Mouse (Mus musculus) forebrain, embryonic 15.5 days (tissue): ENCODE measurements around the gene Cacna2d4. TPM values are rescaled to one million over a fixed set of nuclear protein-coding genes. Genes with fewer than 3 reads are reported as not detected.

Source experiments
- ATAC-seq: fragments of 200-750 bp; cut with Nextera tagmentation; replicated peaks from 2 replicates; pipeline ENCODE4 v1.8.0; 2017; ENCODE audit warnings: mild to moderate bottlenecking, moderate TSS enrichment, moderate library complexity
- H3K27ac ChIP-seq: fragments of 300-500 bp; sonication (generic); replicated peaks from 2 replicates; pipeline ENCODE4 v1.5.1; 2015; ENCODE audit warnings: mild to moderate bottlenecking, inconsistent platforms
- H3K27me3 ChIP-seq: fragments of 300-500 bp; sonication (generic); 2 replicates; pipeline ENCODE4 v1.6.1; 2015; ENCODE audit warnings: inconsistent platforms
- H3K36me3 ChIP-seq: fragments of 300-500 bp; sonication (generic); 2 replicates; pipeline ENCODE4 v1.6.1; 2015; ENCODE audit warnings: mild to moderate bottlenecking, inconsistent platforms
- H3K4me1 ChIP-seq: fragments of 300-500 bp; sonication (generic); 2 replicates; pipeline ENCODE4 v1.6.1; 2015; ENCODE audit warnings: inconsistent platforms
- H3K4me2 ChIP-seq: fragments of 300-500 bp; sonication (generic); replicated peaks from 2 replicates; pipeline ENCODE4 v1.6.1; 2015; ENCODE audit warnings: mild to moderate bottlenecking, inconsistent platforms
- H3K4me3 ChIP-seq: fragments of 300-500 bp; sonication (generic); 2 replicates; pipeline ENCODE4 v1.5.1; 2015; ENCODE audit warnings: mild to moderate bottlenecking, inconsistent platforms
- H3K9ac ChIP-seq: fragments of 300-500 bp; sonication (generic); replicated peaks from 2 replicates; pipeline ENCODE4 v1.6.1; 2015; ENCODE audit warnings: mild to moderate bottlenecking, inconsistent platforms
- H3K9me3 ChIP-seq: fragments of 300-500 bp; sonication (generic); 2 replicates; pipeline ENCODE4 v1.6.1; 2016; ENCODE audit warnings: inconsistent platforms
- WGBS: fragments of 180-500 bp; shearing (Covaris S2); methylation state at CpG from one replicate; pipeline ENCODE4 v1.1.7; 2015; ENCODE audit warnings: mixed read lengths; 5-methylcytosine and 5-hydroxymethylcytosine counted together
- polyA plus RNA-seq: library from polyadenylated mRNA; unstranded; fragments of >200 nt; fragmentation: Nextera tagmentation; extraction: Ambion mirVana; gene quantifications from 2 replicates; pipeline ENCODE4 v1.2.1, GENCODE M21; 2015

Gene Cacna2d4
- polyA plus RNA-seq, 1 experiment from 2014 or later = 0.11 TPM

DNA sequence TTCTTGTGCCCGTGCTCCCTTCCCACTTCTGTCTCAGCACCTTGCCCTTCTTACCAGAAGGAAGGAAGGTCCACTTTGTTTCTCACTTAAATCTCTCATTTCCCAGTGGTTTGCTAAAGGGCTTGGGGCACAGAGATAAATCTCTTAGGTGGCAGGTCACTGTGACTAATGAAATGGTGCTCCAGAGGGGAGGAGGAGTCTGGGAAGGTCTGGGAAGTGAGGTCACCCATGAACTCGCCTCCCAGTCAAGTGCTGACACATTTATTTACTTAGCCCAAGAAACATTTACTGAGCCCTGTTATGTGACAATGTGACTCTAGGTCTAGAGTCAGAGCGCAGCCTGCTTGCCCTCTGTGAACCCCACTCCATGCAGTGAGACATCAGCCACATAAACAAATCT lies 96.9 kb downstream of the Cacna2d4 start:
- ATAC-seq = no peak
- Histone ChIP-seq H3K27ac (no peak overlapping the region), H3K4me2 (no peak overlapping the region), H3K4me3 (no peak overlapping the region), H3K9ac (no peak overlapping the region), H3K36me3 (no peaks in the 10 kb centered on the region), H3K27me3 (peaks cover 14% of the 10 kb centered on the region; the same call in 1 of the 2 replicates), H3K9me3 (no peaks in the 10 kb centered on the region), H3K4me1 (peaks cover 30% of the 10 kb centered on the region)
- WGBS = 34% methylated on average over 3 of the region's 3 CpGs

DNA sequence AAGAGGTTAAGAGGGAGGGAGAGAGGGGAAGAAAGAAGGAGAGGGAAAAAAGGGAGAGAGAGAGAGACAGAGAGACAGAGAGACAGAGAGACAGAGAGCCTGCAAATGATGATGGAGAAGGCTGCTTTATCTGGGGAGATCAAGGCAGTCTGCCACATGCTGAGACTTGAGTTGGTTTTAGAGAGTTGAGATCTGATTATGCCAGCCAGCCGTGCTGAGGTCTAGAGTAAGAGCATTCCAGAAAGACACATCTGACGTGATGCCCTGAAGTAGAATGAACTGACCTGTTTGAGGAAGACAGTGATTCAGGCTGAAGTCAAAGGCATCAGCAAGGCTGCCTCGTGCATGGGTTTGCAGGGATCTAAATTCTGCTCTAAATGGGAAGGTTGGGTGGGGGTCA lies 97.5 kb downstream of the Cacna2d4 start:
- WGBS = 52% methylated on average over 3 of the region's 3 CpGs

DNA sequence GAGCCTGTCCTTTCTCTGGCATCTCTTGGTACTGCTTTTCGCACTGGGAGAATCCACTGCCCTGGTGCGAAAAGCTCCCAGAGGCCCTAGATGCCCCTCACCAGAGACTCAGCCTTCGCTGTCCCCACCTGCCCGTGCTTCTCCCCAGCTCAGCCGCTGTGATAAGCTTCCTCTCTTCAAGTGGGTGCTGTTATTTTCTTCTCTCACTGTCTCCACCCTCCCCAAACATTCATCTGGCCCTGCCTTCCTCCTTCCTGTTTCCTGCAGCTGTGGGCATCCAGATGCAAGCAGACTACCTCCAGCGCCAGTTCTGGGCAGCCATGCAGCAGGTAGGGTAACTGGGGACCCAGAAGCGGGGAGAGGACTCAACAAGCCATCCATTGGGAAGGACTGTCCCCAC lies 99.8 kb downstream of the Cacna2d4 start:
- Histone ChIP-seq H3K27ac (no peak overlapping the region), H3K27me3 (peaks cover 9% of the 10 kb centered on the region; the same call in 1 of the 2 replicates), H3K4me2 (no peak overlapping the region), H3K36me3 (no peaks in the 10 kb centered on the region), H3K9ac (no peak overlapping the region), H3K4me1 (peaks cover 1% of the 10 kb centered on the region; the same call in 1 of the 2 replicates), H3K4me3 (no peak overlapping the region), H3K9me3 (no peaks in the 10 kb centered on the region)
- WGBS = 83% methylated on average over 7 of the region's 7 CpGs
- ATAC-seq = no peak

More for the DNA sequence above, 97.5 kb downstream of the Cacna2d4 start:
- ATAC-seq = no peak
- no peaks in the 10 kb centered on the region for H3K9me3 ChIP-seq
- no peak overlapping the region for H3K4me2 ChIP-seq
- no peaks in the 10 kb centered on the region for H3K36me3 ChIP-seq
- peaks cover 14% of the 10 kb centered on the region; the same call in 1 of the 2 replicates for H3K27me3 ChIP-seq
- H3K27ac ChIP-seq = no peak overlapping the region
- H3K4me1 ChIP-seq = peaks cover 24% of the 10 kb centered on the region
- H3K9ac ChIP-seq = no peak overlapping the region
- H3K4me3 ChIP-seq = no peak overlapping the region

DNA sequence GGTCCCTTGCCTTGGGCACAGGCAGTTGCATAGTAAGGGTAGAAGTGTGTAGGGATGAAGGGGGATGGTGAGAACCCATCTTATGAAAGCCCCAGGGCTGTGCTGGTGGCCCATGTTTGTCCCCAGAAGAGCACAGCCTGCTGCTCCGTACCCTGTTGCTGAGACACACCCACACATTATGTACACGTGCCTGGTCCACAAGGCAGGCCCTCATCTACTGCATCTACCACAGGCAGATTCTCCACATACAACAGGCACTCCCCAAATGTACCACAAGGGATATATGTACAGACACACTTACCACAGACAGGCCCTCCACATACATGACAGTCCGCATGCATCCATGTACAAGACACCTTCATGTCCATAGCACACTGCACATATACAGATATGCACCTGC lies 101.0 kb downstream of the Cacna2d4 start:
- no peak overlapping the region for H3K4me2 ChIP-seq
- no peaks in the 10 kb centered on the region for H3K36me3 ChIP-seq
- no peaks in the 10 kb centered on the region for H3K4me1 ChIP-seq
- no peak overlapping the region for H3K27ac ChIP-seq
- no peaks in the 10 kb centered on the region for H3K27me3 ChIP-seq
- no peak overlapping the region for H3K9ac ChIP-seq
- ATAC-seq = no peak
- 74% methylated on average over 3 of the region's 3 CpGs for WGBS
- H3K4me3 ChIP-seq = no peak overlapping the region
- no peaks in the 10 kb centered on the region for H3K9me3 ChIP-seq

DNA sequence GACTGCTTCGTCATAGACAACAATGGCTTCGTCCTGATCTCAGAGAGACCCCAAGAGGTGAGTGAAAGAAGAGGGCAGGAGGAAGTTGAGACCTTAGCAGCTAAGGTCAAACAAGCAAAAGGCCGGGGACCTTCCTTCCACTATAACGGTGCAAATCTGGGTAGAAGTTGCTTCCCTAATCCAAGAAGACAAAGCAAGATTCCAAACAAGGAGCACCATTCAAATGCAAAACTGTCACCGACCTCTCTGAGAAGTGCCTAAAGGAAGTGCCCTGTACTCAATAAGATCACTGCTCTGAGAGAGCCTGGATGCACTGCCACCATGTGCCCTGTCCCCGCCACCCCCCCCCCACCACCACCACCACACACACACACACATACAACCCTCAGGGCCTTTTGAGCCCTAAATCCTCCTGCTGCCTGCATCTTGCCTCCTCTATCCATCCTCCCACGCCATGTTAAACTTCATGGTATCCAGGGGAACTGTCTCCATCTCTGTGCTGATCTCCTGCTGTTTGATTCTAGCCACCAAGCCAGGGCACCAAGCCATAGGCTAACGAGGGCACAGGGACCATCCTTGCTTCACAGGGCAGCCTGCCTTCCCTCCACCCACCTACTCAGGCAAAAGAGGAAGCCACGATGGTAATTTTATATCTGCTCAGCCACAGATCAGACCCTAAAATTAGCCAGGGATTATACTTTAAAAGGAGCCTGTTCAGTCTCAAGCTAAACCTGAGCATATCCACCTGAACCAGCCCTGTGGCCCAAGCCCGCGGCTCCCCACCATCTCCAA lies 102.0 kb downstream of the Cacna2d4 start:
- Histone ChIP-seq H3K4me3 (no peak overlapping the region), H3K9me3 (no peaks in the 10 kb centered on the region), H3K27me3 (no peaks in the 10 kb centered on the region), H3K9ac (no peak overlapping the region), H3K4me2 (no peak overlapping the region), H3K4me1 (no peaks in the 10 kb centered on the region), H3K36me3 (no peaks in the 10 kb centered on the region), H3K27ac (no peak overlapping the region)
- WGBS = 29% methylated on average over 10 of the region's 11 CpGs
- no peak for ATAC-seq

DNA sequence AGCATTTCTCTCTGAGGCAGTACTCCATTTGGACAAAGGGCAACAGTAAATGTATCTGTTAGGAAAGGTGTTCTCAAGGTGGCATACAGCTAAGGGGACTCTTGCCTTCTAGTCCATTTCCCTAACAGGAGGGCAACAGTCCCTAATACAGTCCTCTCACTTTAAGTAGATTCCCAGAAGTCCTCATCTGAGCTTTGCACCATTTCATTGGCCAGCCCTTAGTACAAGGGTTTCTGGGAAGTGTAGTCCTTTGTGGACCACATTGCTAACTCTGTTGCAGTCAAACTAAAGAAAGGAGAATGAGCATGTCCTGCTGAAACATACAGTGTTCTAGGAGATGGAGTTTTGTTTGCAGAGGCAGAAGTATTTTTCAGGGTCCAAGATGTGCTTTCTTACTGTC lies 105.1 kb downstream of the Cacna2d4 start:
- Histone ChIP-seq H3K9me3 (no peaks in the 10 kb centered on the region), H3K9ac (no peak overlapping the region), H3K4me3 (no peak overlapping the region), H3K36me3 (no peaks in the 10 kb centered on the region), H3K4me1 (no peaks in the 10 kb centered on the region), H3K27ac (no peak overlapping the region), H3K4me2 (no peak overlapping the region), H3K27me3 (no peaks in the 10 kb centered on the region)
- ATAC-seq = peak; percentile 95

DNA sequence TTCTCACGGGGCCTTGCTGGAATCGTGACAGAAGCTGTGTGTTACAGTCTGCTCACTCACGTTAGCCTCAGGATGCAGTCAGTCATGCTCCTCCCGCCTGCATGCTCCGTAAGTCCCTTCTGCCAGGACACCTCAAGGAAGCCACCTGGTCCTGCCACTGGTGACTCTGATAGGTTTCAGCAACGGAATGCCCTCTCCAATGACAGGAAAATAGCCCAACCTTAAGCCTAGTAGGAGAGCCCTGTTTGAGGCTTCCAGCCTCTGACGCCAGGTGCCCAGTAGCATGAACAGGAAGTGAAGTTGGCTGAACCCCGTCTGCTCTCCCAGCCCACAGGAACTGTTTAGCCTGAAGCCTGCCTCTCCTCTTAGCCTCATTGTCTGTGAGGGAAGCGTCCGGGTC lies 109.9 kb downstream of the Cacna2d4 start:
- no peak for ATAC-seq
- no peak overlapping the region for H3K4me3 ChIP-seq
- no peak overlapping the region for H3K4me2 ChIP-seq
- H3K9ac ChIP-seq = no peak overlapping the region
- no peak overlapping the region for H3K27ac ChIP-seq
- no peaks in the 10 kb centered on the region for H3K36me3 ChIP-seq
- no peaks in the 10 kb centered on the region for H3K9me3 ChIP-seq
- H3K4me1 ChIP-seq = no peaks in the 10 kb centered on the region
- no peaks in the 10 kb centered on the region for H3K27me3 ChIP-seq
- WGBS = 71% methylated on average over 10 of the region's 10 CpGs

DNA sequence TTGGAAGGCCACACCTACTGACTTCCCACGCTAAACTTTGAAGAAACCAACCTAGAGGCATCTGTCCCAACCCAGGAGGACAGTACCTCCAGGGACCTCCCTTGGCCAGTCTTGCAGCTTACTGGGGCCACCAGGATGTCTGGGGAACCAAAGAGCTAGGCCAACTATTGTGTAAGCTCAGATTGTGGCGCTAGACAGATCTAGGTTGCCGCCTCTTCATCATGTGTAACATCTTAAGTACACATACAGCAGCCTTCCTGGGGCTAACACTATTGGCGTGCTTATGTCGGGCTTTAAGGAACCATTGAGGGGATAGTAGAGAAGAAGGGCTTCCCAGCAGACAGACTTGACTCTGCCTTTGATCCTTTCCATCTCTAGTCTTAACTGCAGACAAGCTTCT lies 111.5 kb downstream of the Cacna2d4 start:
- Histone ChIP-seq H3K4me1 (no peaks in the 10 kb centered on the region), H3K4me3 (no peak overlapping the region), H3K9ac (no peak overlapping the region), H3K4me2 (no peak overlapping the region), H3K27ac (no peak overlapping the region), H3K36me3 (peaks cover 4% of the 10 kb centered on the region; the same call in 1 of the 2 replicates), H3K9me3 (no peaks in the 10 kb centered on the region), H3K27me3 (no peaks in the 10 kb centered on the region)
- 71% methylated on average over 5 of the region's 5 CpGs for WGBS
- ATAC-seq = 0 out of 2 replicates have a peak, but pooled peaks have one; percentile 26

DNA sequence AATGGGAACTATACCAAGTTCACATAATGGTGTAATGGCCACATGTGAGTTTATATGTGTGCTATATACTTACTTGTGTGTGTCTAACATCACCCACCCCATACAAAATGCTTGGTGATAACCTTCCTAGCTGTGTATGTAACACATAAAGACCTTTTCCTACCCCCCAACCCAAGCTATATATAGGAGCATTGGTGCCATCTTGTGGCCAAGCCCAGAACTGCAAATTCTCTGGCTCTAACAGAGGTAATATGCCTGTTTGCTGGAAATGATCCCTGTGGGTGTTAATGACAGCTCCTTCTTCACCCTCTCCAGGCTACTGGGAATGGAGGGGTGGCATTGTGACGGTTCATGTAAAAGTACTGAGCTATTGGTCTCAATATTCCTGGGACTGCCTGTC lies 111.9 kb downstream of the Cacna2d4 start:
- Histone ChIP-seq H3K27me3 (no peaks in the 10 kb centered on the region), H3K36me3 (peaks cover 6% of the 10 kb centered on the region; the same call in 1 of the 2 replicates), H3K4me2 (no peak overlapping the region), H3K4me3 (no peak overlapping the region), H3K9ac (no peak overlapping the region), H3K27ac (no peak overlapping the region), H3K9me3 (no peaks in the 10 kb centered on the region), H3K4me1 (no peaks in the 10 kb centered on the region)
- peak; percentile 53; the same call in 1 of the 2 replicates for ATAC-seq
- WGBS = 5% methylated on average over 1 of the region's 1 CpGs

DNA sequence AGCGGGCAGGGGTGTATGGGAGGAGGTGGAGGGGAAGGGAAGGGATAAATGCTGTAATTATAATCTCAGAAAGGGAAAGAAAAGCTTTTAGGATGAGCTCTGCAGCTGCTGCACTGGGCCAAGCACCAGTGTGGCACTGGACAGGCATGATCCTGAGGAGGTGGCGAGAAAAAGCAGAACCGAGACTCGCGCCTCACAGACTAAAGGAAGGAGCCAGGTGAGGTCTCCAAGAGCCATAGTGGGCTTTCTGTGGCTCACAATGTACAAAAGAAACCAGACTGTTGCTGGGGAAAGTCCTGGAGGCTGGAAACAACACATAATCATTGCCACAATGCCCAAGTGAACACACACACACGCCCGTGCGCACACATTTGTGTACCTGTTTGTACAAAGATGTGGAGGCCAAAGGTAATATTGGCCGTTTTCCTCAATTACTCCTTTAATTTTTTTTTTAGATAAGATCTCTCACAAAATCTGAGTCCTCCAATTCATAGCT lies 114.4 kb downstream of the Cacna2d4 start:
- Histone ChIP-seq H3K27ac (no peak overlapping the region), H3K9me3 (no peaks in the 10 kb centered on the region), H3K4me1 (no peaks in the 10 kb centered on the region), H3K9ac (no peak overlapping the region), H3K4me3 (no peak overlapping the region), H3K27me3 (no peaks in the 10 kb centered on the region), H3K4me2 (no peak overlapping the region), H3K36me3 (peaks cover 21% of the 10 kb centered on the region)
- no peak for ATAC-seq
- WGBS = 74% methylated on average over 9 of the region's 9 CpGs

DNA sequence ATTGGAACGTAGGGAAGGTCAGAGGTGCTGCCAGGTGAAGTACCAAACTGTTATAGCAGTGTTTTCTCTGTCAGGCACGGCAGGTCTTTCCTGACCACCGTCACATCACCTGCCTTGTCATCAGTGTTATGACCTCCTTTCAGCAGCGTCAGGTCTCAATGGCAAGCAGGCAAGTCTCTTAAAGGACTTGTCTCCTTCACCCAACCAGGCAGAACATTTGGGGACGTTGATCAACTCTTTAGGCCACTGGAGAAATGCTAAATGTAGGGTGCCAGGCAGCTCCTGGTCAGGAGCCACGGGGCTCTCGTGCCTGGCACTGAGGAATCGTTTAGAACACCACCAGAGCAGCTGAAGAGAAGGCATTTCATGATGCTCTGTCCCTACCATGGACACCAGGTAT lies 115.3 kb downstream of the Cacna2d4 start:
- no peak for ATAC-seq
- Histone ChIP-seq H3K4me1 (no peaks in the 10 kb centered on the region), H3K36me3 (peaks cover 30% of the 10 kb centered on the region), H3K9ac (no peak overlapping the region), H3K9me3 (no peaks in the 10 kb centered on the region), H3K4me3 (no peak overlapping the region), H3K27ac (no peak overlapping the region), H3K27me3 (no peaks in the 10 kb centered on the region), H3K4me2 (no peak overlapping the region)
- 82% methylated on average over 8 of the region's 8 CpGs for WGBS

DNA sequence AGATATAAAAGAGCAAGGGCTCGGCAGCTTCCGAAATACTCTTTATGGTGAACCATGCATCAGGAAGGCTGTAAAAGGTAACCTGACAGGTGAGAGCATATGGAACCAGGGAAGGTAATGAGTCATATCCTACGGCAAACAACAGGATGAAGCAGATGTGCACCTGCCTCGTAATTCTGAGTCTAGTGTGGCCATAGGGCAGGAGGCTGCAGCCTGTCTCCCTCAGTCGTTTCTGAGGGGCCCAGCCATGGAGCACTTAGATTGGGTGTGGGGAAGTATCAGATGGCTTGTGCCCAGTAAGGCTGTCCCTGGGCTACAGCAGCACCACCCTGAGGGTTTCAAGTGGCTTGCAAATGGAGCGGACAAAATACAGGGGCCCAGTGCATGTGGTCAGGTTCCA lies 116.2 kb downstream of the Cacna2d4 start:
- no peak for ATAC-seq
- H3K27ac ChIP-seq = no peak overlapping the region
- no peaks in the 10 kb centered on the region for H3K27me3 ChIP-seq
- 94% methylated on average over 6 of the region's 6 CpGs for WGBS
- H3K9me3 ChIP-seq = no peaks in the 10 kb centered on the region
- no peak overlapping the region for H3K9ac ChIP-seq
- H3K4me3 ChIP-seq = no peak overlapping the region
- peaks cover 36% of the 10 kb centered on the region for H3K36me3 ChIP-seq
- H3K4me2 ChIP-seq = no peak overlapping the region
- no peaks in the 10 kb centered on the region for H3K4me1 ChIP-seq
